Mouse (Mus musculus): ENCODE data around the gene Slc45a2. TPM values are rescaled to one million over a fixed set of nuclear protein-coding genes. Genes with fewer than 3 reads are reported as not detected.
"Not testable (repeated sequence)": the region's sequence is repeated elsewhere in the genome, so short reads cannot be mapped to it uniquely, and the experiment has no call there.

Slc45a2 gene
- polyA plus RNA-seq, 1 experiment from 2014 or later: not detected

DNA sequence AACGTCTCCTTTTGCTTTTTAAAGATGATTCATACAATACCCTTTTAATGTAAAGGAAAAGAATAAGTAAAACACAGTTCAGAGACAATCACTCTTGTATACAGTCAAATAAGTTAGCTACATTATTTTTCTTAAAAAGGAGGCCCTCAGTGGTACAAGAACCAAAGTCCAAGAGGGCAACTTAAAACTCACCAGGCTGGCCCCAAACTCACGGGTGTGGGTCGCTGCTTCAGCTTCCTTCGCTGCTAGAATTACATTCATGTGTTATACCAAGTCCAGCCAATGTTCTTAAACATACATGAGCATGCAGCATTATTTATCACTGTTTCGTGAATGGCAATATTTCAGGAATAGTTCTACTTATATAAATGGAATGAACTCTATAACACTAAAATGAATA lies 29.7 kb upstream of the Slc45a2 start:
- H3K9me3 ChIP-seq: no peaks in the 10 kb centered on the region
- ATAC-seq (ENCODE audit: borderline replicate concordance, extremely low read depth, low FRiP score, low TSS enrichment): no peak

DNA sequence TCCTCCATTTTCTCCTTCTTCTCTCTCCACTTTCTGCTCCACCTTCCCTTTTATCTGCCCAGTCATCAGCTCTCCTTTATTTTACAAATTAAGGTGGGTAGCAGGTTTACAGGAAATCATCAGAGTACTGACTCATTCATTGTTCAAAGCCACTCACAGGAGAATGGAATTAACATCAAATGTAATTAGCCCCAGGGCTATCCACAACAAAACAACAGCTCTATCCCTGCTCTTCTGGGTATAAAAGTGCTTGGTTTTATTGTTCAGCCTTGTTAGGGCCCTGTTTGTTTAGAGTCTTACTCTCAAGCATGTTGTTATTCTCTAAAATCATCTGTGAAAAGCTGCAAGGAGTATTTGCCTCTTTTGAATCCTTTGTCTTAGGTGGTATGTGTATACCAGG lies 23.4 kb upstream of the Slc45a2 start:
- Histone ChIP-seq H3K36me3 (no peaks in the 10 kb centered on the region), H3K27me3 (no peaks in the 10 kb centered on the region), H3K4me2 (no peak overlapping the region), H3K9me3 (no peaks in the 10 kb centered on the region), H3K9ac (no peak overlapping the region), H3K4me1 (peaks cover 6% of the 10 kb centered on the region; the same call in 1 of the 2 replicates), H3K4me3 (no peak overlapping the region), H3K27ac (no peak overlapping the region)
- ATAC-seq (ENCODE audit: borderline replicate concordance, extremely low read depth, low FRiP score, low TSS enrichment): no peak

More for the DNA sequence above, 29.7 kb upstream of the Slc45a2 start:
- no peaks in the 10 kb centered on the region for H3K36me3 ChIP-seq
- no peak overlapping the region for H3K27ac ChIP-seq
- no peaks in the 10 kb centered on the region for H3K4me1 ChIP-seq
- H3K9ac ChIP-seq: no peak overlapping the region
- no peak overlapping the region for H3K4me2 ChIP-seq
- no peaks in the 10 kb centered on the region for H3K27me3 ChIP-seq
- H3K4me3 ChIP-seq: no peak overlapping the region
- 81% methylated on average over 5 of the region's 5 CpGs for WGBS

GRCm38 (mm10) chr15:10980712-10981111 lies 19.8 kb upstream of the Slc45a2 start:
- no peak for ATAC-seq (ENCODE audit: borderline replicate concordance, extremely low read depth, low FRiP score, low TSS enrichment)
- H3K9ac ChIP-seq: no peak overlapping the region
- no peaks in the 10 kb centered on the region for H3K36me3 ChIP-seq
- peaks cover 10% of the 10 kb centered on the region; the same call in 1 of the 2 replicates for H3K4me1 ChIP-seq
- H3K27me3 ChIP-seq: no peaks in the 10 kb centered on the region
- H3K27ac ChIP-seq: no peak overlapping the region
- no peaks in the 10 kb centered on the region for H3K9me3 ChIP-seq
- peak overlapping the region; percentile 80; the same call in 1 of the 2 replicates for H3K4me3 ChIP-seq
- WGBS: 45% methylated on average over 2 of the region's 2 CpGs
- H3K4me2 ChIP-seq: peak overlapping the region; percentile 69

- Histone ChIP-seq H3K27ac (peak within 1 kb of the TSS; percentile 93), H3K27me3 (no peaks in the 10 kb centered on the region), H3K9me3 (no peaks in the 10 kb centered on the region), H3K4me3 (peak within 1 kb of the TSS; percentile 80), H3K4me1 (peaks cover 10% of the 10 kb centered on the region; the same call in 1 of the 2 replicates), H3K9ac (peak within 1 kb of the TSS; percentile 85), H3K4me2 (peak within 1 kb of the TSS; percentile 69), H3K36me3 (no peaks in the 10 kb centered on the region)
- WGBS: 2% methylated on average over 52 of the region's 52 CpGs
- ATAC-seq (ENCODE audit: borderline replicate concordance, extremely low read depth, low FRiP score, low TSS enrichment): peak; percentile 100
These were observed 19.0 kb upstream of the Slc45a2 start, which contains the start of gene Amacr for GRCm38 (mm10) chr15:10981377-10982063. Gene Amacr, plus strand, starts transcription at chr15:10981756.

GRCm38 (mm10) chr15:10982064-10982435 lies 18.5 kb upstream of the Slc45a2 start:
- H3K27ac ChIP-seq: peak overlapping the region; percentile 93
- H3K4me1 ChIP-seq: peaks cover 10% of the 10 kb centered on the region; the same call in 1 of the 2 replicates
- H3K9me3 ChIP-seq: no peaks in the 10 kb centered on the region
- no peak for ATAC-seq (ENCODE audit: borderline replicate concordance, extremely low read depth, low FRiP score, low TSS enrichment)
- H3K27me3 ChIP-seq: no peaks in the 10 kb centered on the region
- H3K4me2 ChIP-seq: peak overlapping the region; percentile 69
- peak overlapping the region; percentile 80 for H3K4me3 ChIP-seq
- no peaks in the 10 kb centered on the region for H3K36me3 ChIP-seq
- peak overlapping the region; percentile 85 for H3K9ac ChIP-seq
- 5% methylated on average over 6 of the region's 6 CpGs for WGBS

DNA sequence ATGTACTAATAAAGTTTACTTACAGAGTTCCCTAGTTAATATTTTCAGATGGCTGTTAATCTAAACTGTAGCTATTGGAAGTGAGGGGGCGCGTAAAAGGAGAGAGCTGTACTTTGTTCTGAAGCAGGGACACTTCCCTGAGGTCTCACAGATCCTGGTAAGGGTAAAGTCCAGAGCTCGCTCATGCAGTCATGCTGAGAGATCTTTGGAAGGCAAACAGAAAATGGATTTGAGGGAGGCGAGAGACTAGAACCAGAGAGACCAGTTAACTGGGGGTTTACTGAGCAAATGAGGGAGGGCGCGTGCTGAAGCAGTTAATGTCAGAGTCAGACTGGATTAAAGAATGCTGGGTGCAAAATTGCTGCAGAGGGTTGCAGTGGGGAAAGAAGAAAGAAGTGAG lies 14.8 kb upstream of the Slc45a2 start:
- Histone ChIP-seq H3K36me3 (no peaks in the 10 kb centered on the region), H3K9me3 (no peaks in the 10 kb centered on the region), H3K9ac (no peak overlapping the region), H3K4me2 (no peak overlapping the region), H3K4me1 (peaks cover 10% of the 10 kb centered on the region; the same call in 1 of the 2 replicates), H3K27me3 (no peaks in the 10 kb centered on the region), H3K27ac (no peak overlapping the region), H3K4me3 (no peak overlapping the region)
- WGBS: 77% methylated on average over 6 of the region's 6 CpGs
- ATAC-seq (ENCODE audit: borderline replicate concordance, extremely low read depth, low FRiP score, low TSS enrichment): no peak

DNA sequence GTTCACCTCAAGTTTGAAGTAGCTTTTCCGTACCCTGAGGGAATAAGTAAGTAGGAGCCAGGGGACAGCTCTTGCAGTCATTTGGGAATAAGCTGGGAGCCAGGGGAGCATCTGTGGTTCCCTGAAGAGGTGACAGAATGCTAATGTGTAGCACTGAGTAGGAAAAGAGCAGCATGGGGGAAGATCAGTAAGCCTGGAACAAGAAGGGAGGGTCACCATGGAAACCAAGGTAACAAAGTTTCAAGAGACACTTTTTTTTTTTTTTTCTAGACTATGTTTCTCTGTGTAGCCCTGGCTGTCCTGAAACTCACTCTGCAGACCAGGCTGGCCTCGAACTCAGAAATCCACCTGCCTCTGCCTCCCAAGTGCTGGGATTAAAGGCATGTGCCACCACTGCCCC lies 14.0 kb upstream of the Slc45a2 start:
- not testable (repeated sequence) for ATAC-seq (ENCODE audit: borderline replicate concordance, extremely low read depth, low FRiP score, low TSS enrichment); H3K9me3 ChIP-seq; H3K27ac ChIP-seq

GRCm38 (mm10) chr15:10990411-10990810 lies 10.1 kb upstream of the Slc45a2 start:
- no peaks in the 10 kb centered on the region for H3K4me1 ChIP-seq
- H3K27ac ChIP-seq: no peak overlapping the region
- 30% methylated on average over 2 of the region's 2 CpGs for WGBS
- no peak overlapping the region for H3K4me2 ChIP-seq
- H3K36me3 ChIP-seq: no peaks in the 10 kb centered on the region
- no peak for ATAC-seq (ENCODE audit: borderline replicate concordance, extremely low read depth, low FRiP score, low TSS enrichment)
- H3K9me3 ChIP-seq: no peaks in the 10 kb centered on the region
- H3K4me3 ChIP-seq: no peak overlapping the region
- no peaks in the 10 kb centered on the region for H3K27me3 ChIP-seq
- H3K9ac ChIP-seq: no peak overlapping the region

More for the DNA sequence above, 14.0 kb upstream of the Slc45a2 start:
- not testable (repeated sequence) for H3K27me3 ChIP-seq, H3K4me2 ChIP-seq, H3K4me3 ChIP-seq, H3K36me3 ChIP-seq, H3K4me1 ChIP-seq, H3K9ac ChIP-seq
- WGBS: 75% methylated on average over 2 of the region's 2 CpGs

DNA sequence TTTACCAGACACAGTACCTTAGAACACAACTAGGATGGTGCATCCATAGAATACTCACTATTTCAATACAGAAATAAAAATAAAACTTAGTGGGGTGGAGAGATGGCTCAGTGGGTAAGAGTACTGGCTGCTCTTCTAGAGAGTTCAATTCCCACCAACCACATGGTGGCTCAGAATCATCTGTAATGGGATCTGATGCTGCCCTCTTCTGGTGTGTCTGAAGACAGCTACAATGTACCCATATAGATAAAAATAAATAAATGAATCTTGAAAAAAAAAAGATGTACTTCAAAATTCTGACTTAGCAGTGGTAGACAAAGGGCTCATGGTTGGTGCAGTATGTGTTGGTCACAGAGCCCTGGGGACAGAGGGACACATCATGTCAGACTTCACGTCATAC lies 9.0 kb upstream of the Slc45a2 start:
- Histone ChIP-seq H3K27me3 (no peaks in the 10 kb centered on the region), H3K27ac (no peak overlapping the region), H3K36me3 (no peaks in the 10 kb centered on the region), H3K4me2 (no peak overlapping the region), H3K9ac (no peak overlapping the region), H3K4me1 (no peaks in the 10 kb centered on the region), H3K4me3 (no peak overlapping the region), H3K9me3 (no peaks in the 10 kb centered on the region)
- WGBS: 84% methylated on average over 1 of the region's 1 CpGs
- ATAC-seq (ENCODE audit: borderline replicate concordance, extremely low read depth, low FRiP score, low TSS enrichment): no peak

- no peaks in the 10 kb centered on the region for H3K27me3 ChIP-seq
- no peak overlapping the region for H3K27ac ChIP-seq
- no peaks in the 10 kb centered on the region for H3K9me3 ChIP-seq
- no peak overlapping the region for H3K4me3 ChIP-seq
- H3K4me1 ChIP-seq: no peaks in the 10 kb centered on the region
- H3K4me2 ChIP-seq: peak overlapping the region; percentile 26; the same call in 1 of the 2 replicates
- ATAC-seq (ENCODE audit: borderline replicate concordance, extremely low read depth, low FRiP score, low TSS enrichment): no peak
- no peak overlapping the region for H3K9ac ChIP-seq
- 41% methylated on average over 5 of the region's 5 CpGs for WGBS
- no peaks in the 10 kb centered on the region for H3K36me3 ChIP-seq
These were observed 689 bp upstream of the Slc45a2 start for GRCm38 (mm10) chr15:10999832-11000231.

GRCm38 (mm10) chr15:11003791-11004190 lies 3.3 kb downstream of the Slc45a2 start:
- Histone ChIP-seq H3K9ac (no peak overlapping the region), H3K27ac (no peak overlapping the region), H3K27me3 (no peaks in the 10 kb centered on the region), H3K9me3 (no peaks in the 10 kb centered on the region), H3K36me3 (no peaks in the 10 kb centered on the region), H3K4me1 (no peaks in the 10 kb centered on the region), H3K4me2 (no peak overlapping the region), H3K4me3 (no peak overlapping the region)
- 76% methylated on average over 4 of the region's 4 CpGs for WGBS
- no peak for ATAC-seq (ENCODE audit: borderline replicate concordance, extremely low read depth, low FRiP score, low TSS enrichment)

GRCm38 (mm10) chr15:11004646-11005045 lies 4.1 kb downstream of the Slc45a2 start:
- no peak overlapping the region for H3K4me2 ChIP-seq
- 40% methylated on average over 6 of the region's 6 CpGs for WGBS
- no peak for ATAC-seq (ENCODE audit: borderline replicate concordance, extremely low read depth, low FRiP score, low TSS enrichment)
- H3K9me3 ChIP-seq: no peaks in the 10 kb centered on the region
- H3K36me3 ChIP-seq: no peaks in the 10 kb centered on the region
- no peak overlapping the region for H3K4me3 ChIP-seq
- H3K9ac ChIP-seq: no peak overlapping the region
- H3K4me1 ChIP-seq: no peaks in the 10 kb centered on the region
- no peak overlapping the region for H3K27ac ChIP-seq
- H3K27me3 ChIP-seq: no peaks in the 10 kb centered on the region
